Mouse (Mus musculus): Measurements from ENCODE around the gene Cyp24a1.
"Not testable (repeated sequence)": the region's sequence is repeated elsewhere in the genome, so short reads cannot be mapped to it uniquely, and the experiment has no call there.

Cyp24a1 gene

GRCm38 (mm10) chr2:170494784-170495710 lies 1.9 kb downstream of the Cyp24a1 start:
- no peak for DNase-seq (ENCODE audit: low read depth, low spot score)

GRCm38 (mm10) chr2:170487890-170488502 lies 8.9 kb downstream of the Cyp24a1 start:
- no peak for DNase-seq (ENCODE audit: low read depth, low spot score)

GRCm38 (mm10) chr2:170487202-170487601 lies 9.7 kb downstream of the Cyp24a1 start:
- DNase-seq (ENCODE audit: low read depth, low spot score), result no peak

GRCm38 (mm10) chr2:170483914-170484313 lies 13.0 kb downstream of the Cyp24a1 start:
- DNase-seq (ENCODE audit: low read depth, low spot score), result no peak

GRCm38 (mm10) chr2:170482019-170482540 lies 14.9 kb downstream of the Cyp24a1 start:
- no peak for DNase-seq (ENCODE audit: low read depth, low spot score)

GRCm38 (mm10) chr2:170476643-170477042 lies 20.3 kb downstream of the Cyp24a1 start:
- no peak for DNase-seq (ENCODE audit: low read depth, low spot score)

GRCm38 (mm10) chr2:170476215-170476614 lies 20.7 kb downstream of the Cyp24a1 start:
- DNase-seq (ENCODE audit: low read depth, low spot score), result no peak

GRCm38 (mm10) chr2:170475164-170475563 lies 21.8 kb downstream of the Cyp24a1 start:
- DNase-seq (ENCODE audit: low read depth, low spot score), result no peak

- no peak for DNase-seq (ENCODE audit: low read depth, low spot score)
Measured at GRCm38 (mm10) chr2:170474125-170474524, 22.8 kb downstream of the Cyp24a1 start.

GRCm38 (mm10) chr2:170470591-170470990 lies 26.4 kb downstream of the Cyp24a1 start:
- no peak for DNase-seq (ENCODE audit: low read depth, low spot score)

GRCm38 (mm10) chr2:170469616-170470308 lies 27.2 kb downstream of the Cyp24a1 start:
- DNase-seq (ENCODE audit: low read depth, low spot score), result peak; percentile 26

- DNase-seq (ENCODE audit: low read depth, low spot score), result peak; percentile 39
Measured at GRCm38 (mm10) chr2:170468009-170468408, 28.9 kb downstream of the Cyp24a1 start.

GRCm38 (mm10) chr2:170464817-170465216 lies 32.1 kb downstream of the Cyp24a1 start:
- DNase-seq (ENCODE audit: low read depth, low spot score), result no peak

GRCm38 (mm10) chr2:170461652-170462051 lies 35.3 kb downstream of the Cyp24a1 start:
- no peak for DNase-seq (ENCODE audit: low read depth, low spot score)

GRCm38 (mm10) chr2:170459805-170460204 lies 37.1 kb downstream of the Cyp24a1 start:
- peak; percentile 39 for DNase-seq (ENCODE audit: low read depth, low spot score)

- no peak for DNase-seq (ENCODE audit: low read depth, low spot score)
Measured at GRCm38 (mm10) chr2:170459183-170459582, 37.8 kb downstream of the Cyp24a1 start.

- DNase-seq (ENCODE audit: low read depth, low spot score), result not testable (repeated sequence)
Measured at GRCm38 (mm10) chr2:170453809-170454208, 43.1 kb downstream of the Cyp24a1 start.

- DNase-seq (ENCODE audit: low read depth, low spot score), result peak; percentile 85
Measured at GRCm38 (mm10) chr2:170450933-170451332, 46.0 kb downstream of the Cyp24a1 start.

- DNase-seq (ENCODE audit: low read depth, low spot score), result no peak
Measured at GRCm38 (mm10) chr2:170447651-170448050, 49.3 kb downstream of the Cyp24a1 start.

GRCm38 (mm10) chr2:170446843-170447383 lies 50.0 kb downstream of the Cyp24a1 start:
- DNase-seq (ENCODE audit: low read depth, low spot score), result no peak

GRCm38 (mm10) chr2:170445861-170446260 lies 51.1 kb downstream of the Cyp24a1 start:
- DNase-seq (ENCODE audit: low read depth, low spot score), result no peak

- peak; percentile 39 for DNase-seq (ENCODE audit: low read depth, low spot score)
Measured at GRCm38 (mm10) chr2:170442535-170442934, 54.4 kb downstream of the Cyp24a1 start.
